ENCODE assay signal across 8 mouse cellular contexts in genomic region chr1:82839296-82839613, GRCm38 (mm10). TPM values are rescaled to one million over a fixed set of nuclear protein-coding genes. Genes with fewer than 3 reads are reported as not detected.
DNase-seq lines count a peak whose midpoint lies in the region; ATAC-seq and TF ChIP-seq lines count a peak whose summit lies in the region.

Agfg1 (plus strand) TSS chr1:82839483.

- peak within 1 kb of the TSS; percentile 94 for H3K9ac ChIP-seq in heart, embryonic 12.5 days
- peak within 1 kb of the TSS; percentile 96 for H3K9ac ChIP-seq in kidney, postnatal 0 days (ENCODE audit: low read depth, low read length)
- H3K9ac ChIP-seq in liver, embryonic 11.5 days (ENCODE audit: low read depth, low read length), result peak within 1 kb of the TSS; percentile 98
- peak within 1 kb of the TSS; percentile 84 for H3K9ac ChIP-seq in stomach, embryonic 14.5 days (replicated peaks; ENCODE audit: low read depth, low read length)

- ATAC-seq in erythroid progenitor cell, adult 5-6 weeks (replicated peaks; ENCODE audit: low FRiP score, poor library complexity, severe bottlenecking), result peak; percentile 79
- ATAC-seq in heart, embryonic 12.5 days (ENCODE audit: insufficient number of reproducible peaks, low FRiP score), result peak; percentile 79
- ATAC-seq in kidney, postnatal 0 days (replicated peaks; ENCODE audit: low FRiP score, low read depth), result peak; percentile 94
- peak; percentile 75 for ATAC-seq in liver, embryonic 11.5 days (replicated peaks; ENCODE audit: low FRiP score)
- peak; percentile 85 for ATAC-seq in stomach, embryonic 14.5 days (ENCODE audit: insufficient number of reproducible peaks, insufficient read depth, low FRiP score, low read depth)

- H3K9me3 ChIP-seq in heart, embryonic 12.5 days (replicated peaks), result no peaks in the 10 kb centered on the region
- H3K9me3 ChIP-seq in kidney, postnatal 0 days (replicated peaks; ENCODE audit: low read length), result no peaks in the 10 kb centered on the region
- no peaks in the 10 kb centered on the region for H3K9me3 ChIP-seq in liver, embryonic 11.5 days (ENCODE audit: control insufficient read depth, low read length)
- H3K9me3 ChIP-seq in stomach, embryonic 14.5 days (ENCODE audit: control insufficient read depth, low read depth, low read length), result no peaks in the 10 kb centered on the region

- 0 out of 2 replicates have a peak, but pooled peaks cover 4% of the 10 kb centered on the region for H3K36me3 ChIP-seq in heart, embryonic 12.5 days
- no peaks in the 10 kb centered on the region for H3K36me3 ChIP-seq in kidney, postnatal 0 days (ENCODE audit: insufficient read depth, low read length)
- peaks cover 2% of the 10 kb centered on the region; the same call in 1 of the 2 replicates for H3K36me3 ChIP-seq in liver, embryonic 11.5 days (ENCODE audit: control insufficient read depth, insufficient read depth, low read length)
- no peaks in the 10 kb centered on the region for H3K36me3 ChIP-seq in stomach, embryonic 14.5 days (ENCODE audit: control insufficient read depth, insufficient read depth, low read length)

- H3K4me2 ChIP-seq in heart, embryonic 12.5 days, result peak within 1 kb of the TSS; percentile 93
- H3K4me2 ChIP-seq in kidney, postnatal 0 days (ENCODE audit: low read length), result peak within 1 kb of the TSS; percentile 89
- peak within 1 kb of the TSS; percentile 90 for H3K4me2 ChIP-seq in liver, embryonic 11.5 days
- peak within 1 kb of the TSS; percentile 82 for H3K4me2 ChIP-seq in stomach, embryonic 14.5 days (replicated peaks; ENCODE audit: low read depth, low read length)

- under 1% methylated on average over 34 of the region's 34 CpGs for WGBS in heart, embryonic 12.5 days
- under 1% methylated on average over 33 of the region's 34 CpGs for WGBS in kidney, postnatal 0 days
- 0% methylated on average over 34 of the region's 34 CpGs for whole genome bisulfite sequencing in liver, embryonic 11.5 days
- under 1% methylated on average over 32 of the region's 34 CpGs for WGBS in stomach, embryonic 14.5 days

- H3K27ac ChIP-seq in heart, embryonic 12.5 days (ENCODE audit: poor library complexity, severe bottlenecking), result peak within 1 kb of the TSS; percentile 84
- H3K27ac ChIP-seq in kidney, postnatal 0 days, result peak within 1 kb of the TSS; percentile 90
- peak within 1 kb of the TSS; percentile 89 for H3K27ac ChIP-seq in liver, embryonic 11.5 days (ENCODE audit: low read depth, low read length)
- H3K27ac ChIP-seq in stomach, embryonic 14.5 days (ENCODE audit: low read length), result peak within 1 kb of the TSS; percentile 53; the same call in 1 of the 2 replicates

- peak within 1 kb of the TSS; percentile 99 for H3K4me3 ChIP-seq in heart, embryonic 12.5 days
- peak within 1 kb of the TSS; percentile 99 for H3K4me3 ChIP-seq in kidney, postnatal 0 days (replicated peaks; ENCODE audit: low read depth, low read length)
- peak within 1 kb of the TSS; percentile 99 for H3K4me3 ChIP-seq in liver, embryonic 11.5 days (ENCODE audit: low read depth, low read length)
- H3K4me3 ChIP-seq in stomach, embryonic 14.5 days (ENCODE audit: low read depth, low read length), result peak within 1 kb of the TSS; percentile 96

- H3K27me3 ChIP-seq in heart, embryonic 12.5 days (replicated peaks), result no peaks in the 10 kb centered on the region
- no peaks in the 10 kb centered on the region for H3K27me3 ChIP-seq in kidney, postnatal 0 days (ENCODE audit: insufficient read depth, low read length)
- H3K27me3 ChIP-seq in liver, embryonic 11.5 days (replicated peaks; ENCODE audit: control insufficient read depth, insufficient read depth, low read length), result no peaks in the 10 kb centered on the region
- no peaks in the 10 kb centered on the region for H3K27me3 ChIP-seq in stomach, embryonic 14.5 days (ENCODE audit: control insufficient read depth, insufficient read depth, low read length)

- TF ChIP-seq CTCF in kidney, postnatal 0 days (IDR thresholded peaks at IDR 0.05; ENCODE audit: low read depth), result peak; percentile 98

- H3K4me1 ChIP-seq in heart, embryonic 12.5 days (replicated peaks), result peaks cover 54% of the 10 kb centered on the region
- H3K4me1 ChIP-seq in kidney, postnatal 0 days (replicated peaks; ENCODE audit: insufficient read depth, low read length), result peaks cover 12% of the 10 kb centered on the region; the same call in 1 of the 2 replicates
- peaks cover 40% of the 10 kb centered on the region for H3K4me1 ChIP-seq in liver, embryonic 11.5 days (replicated peaks; ENCODE audit: control insufficient read depth, insufficient read depth, low read length)
- 0 out of 2 replicates have a peak, but pooled peaks cover 8% of the 10 kb centered on the region for H3K4me1 ChIP-seq in stomach, embryonic 14.5 days (ENCODE audit: control insufficient read depth, insufficient read depth, low read length)

- DNase-seq in CD4-positive helper T cell, adult 2 months (ENCODE audit: low read depth, low spot score), result peak; percentile 94
- peak; percentile 75 for DNase-seq in brain, embryonic 18.5 days (ENCODE audit: low read depth, low spot score)
- DNase-seq in kidney, postnatal 0 days (ENCODE audit: low spot score), result peak; percentile 94
- DNase-seq in liver, embryonic 11.5 days (ENCODE audit: low spot score), result peak; percentile 97
- peak; percentile 95 for DNase-seq in naive thymus-derived CD4-positive, alpha-beta T cell, adult 2 months (ENCODE audit: low read depth)

RNA-seq across cellular contexts. Expression of gene Agfg1, which starts in this region (rescaled TPM):
- 24.9 and 33.5 TPM in 2 replicates for total RNA-seq in erythroid progenitor cell, adult 5-6 weeks (2015; ENCODE audit: low replicate concordance)
- total RNA-seq in erythroid progenitor cell, adult 5-6 weeks (2017; ENCODE audit: low replicate concordance), result 24.1 and 25.6 TPM in 2 replicates
- 46.4 and 47.0 TPM in 2 replicates for polyA plus RNA-seq in heart, embryonic 12.5 days (2016; fragmentation: Nextera tagmentation; extraction: Ambion mirVana)
- polyA plus RNA-seq in kidney, postnatal 0 days (2015; fragmentation: Nextera tagmentation; extraction: Ambion mirVana), result 23.5 and 25.2 TPM in 2 replicates
- polyA plus RNA-seq in liver, embryonic 11.5 days (2014; fragmentation: Nextera tagmentation; extraction: Ambion mirVana), result 47.6 and 58.7 TPM in 2 replicates
- 37.2 and 41.0 TPM in 2 replicates for polyA plus RNA-seq in stomach, embryonic 14.5 days (2014; fragmentation: Nextera tagmentation; extraction: Ambion mirVana)

Comparison
In these comparisons a context has a peak if more than half of its experiments do, and no peak if none do; other contexts are left out.
1. Peak in every context shown above with its lines: DNase-seq, ATAC-seq, H3K4me3 ChIP-seq and H3K27ac ChIP-seq.